Mouse (Mus musculus): ENCODE measurements around the gene Syngr1. TPM values are rescaled to one million over a fixed set of nuclear protein-coding genes. Genes with fewer than 3 reads are reported as not detected.
A peak's percentile ranks its signal among the peaks of the same experiment; 100 is the strongest.

Syngr1 gene
- polyA plus RNA-seq, 1 experiment: 94.8 TPM

DNA sequence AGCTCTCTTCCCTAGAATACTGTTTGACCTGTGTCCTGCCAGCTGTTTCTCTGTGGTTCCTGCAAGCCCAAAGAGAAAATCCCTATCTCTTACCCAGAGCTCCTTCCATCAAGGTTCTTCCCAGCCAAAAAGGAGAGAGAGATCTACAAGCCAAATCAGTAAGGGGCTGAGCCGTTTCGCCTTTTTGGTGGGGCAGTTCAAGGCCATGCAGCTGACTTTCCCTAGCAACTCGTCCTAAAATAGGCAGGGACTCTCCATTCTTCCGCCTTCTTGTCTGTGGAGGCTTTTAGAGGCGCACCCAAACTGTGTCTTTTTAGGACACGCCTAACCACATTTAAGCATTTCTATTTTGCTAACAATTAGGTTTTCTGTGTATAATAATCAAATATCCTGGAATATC is 52.6 kb downstream of the Syngr1 start:
- no peak for DNase-seq
- no peaks in the 10 kb centered on the region for H3K27me3 ChIP-seq (replicated peaks; ENCODE audit: control insufficient read depth, insufficient read depth, low read length)
- no peak overlapping the region for H3K4me3 ChIP-seq (ENCODE audit: insufficient read depth, low read depth, low read length)
- no peaks in the 10 kb centered on the region for H3K4me1 ChIP-seq (ENCODE audit: control insufficient read depth, insufficient read depth, low read length)
- 91% methylated on average over 6 of the region's 6 CpGs for WGBS
- H3K36me3 ChIP-seq (ENCODE audit: control insufficient read depth, insufficient read depth, low read length): no peaks in the 10 kb centered on the region
- H3K27ac ChIP-seq (ENCODE audit: insufficient read depth, low read depth, low read length): no peak overlapping the region
- no peak for TF ChIP-seq CTCF (conservative IDR thresholded peaks at IDR 0.05; ENCODE audit: insufficient read depth, insufficient read length, low read depth, low read length)
- no peak for TF ChIP-seq POLR2A (IDR thresholded peaks at IDR 0.05; ENCODE audit: low read depth, low read length)

DNA sequence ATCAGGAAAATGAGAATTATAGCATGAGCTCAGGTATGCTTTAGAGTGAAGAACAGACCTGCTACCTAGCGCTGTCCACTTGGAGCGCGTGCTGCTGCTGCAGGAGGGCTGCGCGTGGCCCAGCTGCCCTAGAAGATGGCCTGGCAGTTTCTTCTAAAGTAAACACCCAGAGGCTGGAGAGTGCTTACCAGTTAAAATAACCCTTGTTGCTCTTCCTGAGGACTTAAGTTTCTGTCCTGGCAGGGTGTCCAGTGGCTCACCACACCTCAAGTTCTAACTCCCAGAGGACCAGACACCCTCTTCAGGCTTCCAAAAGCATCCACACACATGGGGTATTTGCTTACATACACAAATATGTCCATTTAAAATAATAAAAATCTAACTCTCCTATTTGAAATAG is 54.3 kb downstream of the Syngr1 start:
- H3K4me3 ChIP-seq (ENCODE audit: insufficient read depth, low read depth, low read length): no peak overlapping the region
- no peak overlapping the region for H3K27ac ChIP-seq (ENCODE audit: insufficient read depth, low read depth, low read length)
- DNase-seq: no peak
- no peaks in the 10 kb centered on the region for H3K4me1 ChIP-seq (ENCODE audit: control insufficient read depth, insufficient read depth, low read length)
- H3K36me3 ChIP-seq (ENCODE audit: control insufficient read depth, insufficient read depth, low read length): no peaks in the 10 kb centered on the region
- 92% methylated on average over 5 of the region's 5 CpGs for WGBS
- TF ChIP-seq POLR2A (IDR thresholded peaks at IDR 0.05; ENCODE audit: low read depth, low read length) (no peak), CTCF (conservative IDR thresholded peaks at IDR 0.05; ENCODE audit: insufficient read depth, insufficient read length, low read depth, low read length) (no peak)
- no peaks in the 10 kb centered on the region for H3K27me3 ChIP-seq (replicated peaks; ENCODE audit: control insufficient read depth, insufficient read depth, low read length)

DNA sequence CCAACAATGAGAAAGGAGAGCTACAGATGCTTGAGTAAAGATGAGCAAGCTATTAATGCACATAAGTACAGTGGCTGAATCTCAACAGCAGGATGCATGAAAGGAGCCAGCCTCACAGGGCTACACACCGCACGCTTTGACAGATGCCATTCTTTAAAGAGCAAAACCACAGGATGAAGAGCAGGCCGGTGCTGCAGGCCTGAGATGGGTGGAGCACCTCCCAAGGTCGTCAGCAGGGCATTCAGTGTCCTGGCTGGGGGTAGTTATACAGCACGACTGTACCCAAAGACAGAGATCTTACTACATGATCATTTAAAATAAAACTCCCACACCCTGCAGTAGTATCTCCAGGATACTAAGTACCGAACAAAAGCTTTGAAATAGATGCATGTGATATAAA is 55.0 kb downstream of the Syngr1 start:
- no peak overlapping the region for H3K27ac ChIP-seq (ENCODE audit: insufficient read depth, low read depth, low read length)
- WGBS: 63% methylated on average over 6 of the region's 6 CpGs
- no peak overlapping the region for H3K4me3 ChIP-seq (ENCODE audit: insufficient read depth, low read depth, low read length)

DNA sequence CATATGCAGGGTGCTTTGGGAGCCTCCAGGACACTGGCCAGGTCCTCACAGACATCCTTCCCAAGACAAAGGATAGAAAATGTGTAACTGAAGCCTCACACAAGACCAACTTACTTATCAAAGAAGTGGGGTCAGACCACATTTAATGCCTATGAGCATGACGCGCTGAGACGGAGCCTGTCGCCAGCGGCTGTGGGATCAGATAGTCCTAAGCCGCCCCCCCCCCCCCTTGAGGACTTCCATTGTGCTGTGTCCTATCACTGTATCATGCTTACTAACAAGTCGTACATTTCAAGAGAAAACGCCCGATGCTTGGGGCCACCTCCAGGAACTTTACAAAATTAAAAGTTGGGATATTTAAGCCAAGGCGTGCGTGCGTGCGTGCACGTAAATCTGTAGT is 56.0 kb downstream of the Syngr1 start:
- no peaks in the 10 kb centered on the region for H3K27me3 ChIP-seq (replicated peaks; ENCODE audit: control insufficient read depth, insufficient read depth, low read length)
- H3K4me1 ChIP-seq (ENCODE audit: control insufficient read depth, insufficient read depth, low read length): no peaks in the 10 kb centered on the region
- H3K27ac ChIP-seq (ENCODE audit: insufficient read depth, low read depth, low read length): no peak overlapping the region
- TF ChIP-seq POLR2A (IDR thresholded peaks at IDR 0.05; ENCODE audit: low read depth, low read length): no peak
- no peak for TF ChIP-seq CTCF (conservative IDR thresholded peaks at IDR 0.05; ENCODE audit: insufficient read depth, insufficient read length, low read depth, low read length)
- no peaks in the 10 kb centered on the region for H3K36me3 ChIP-seq (ENCODE audit: control insufficient read depth, insufficient read depth, low read length)
- H3K4me3 ChIP-seq (ENCODE audit: insufficient read depth, low read depth, low read length): no peak overlapping the region
- DNase-seq: no peak
- WGBS: 83% methylated on average over 14 of the region's 14 CpGs

More for the DNA sequence above, 55.0 kb downstream of the Syngr1 start:
- H3K4me1 ChIP-seq (ENCODE audit: control insufficient read depth, insufficient read depth, low read length): no peaks in the 10 kb centered on the region
- no peaks in the 10 kb centered on the region for H3K36me3 ChIP-seq (ENCODE audit: control insufficient read depth, insufficient read depth, low read length)
- TF ChIP-seq POLR2A (IDR thresholded peaks at IDR 0.05; ENCODE audit: low read depth, low read length): no peak
- TF ChIP-seq CTCF (conservative IDR thresholded peaks at IDR 0.05; ENCODE audit: insufficient read depth, insufficient read length, low read depth, low read length): no peak
- H3K27me3 ChIP-seq (replicated peaks; ENCODE audit: control insufficient read depth, insufficient read depth, low read length): no peaks in the 10 kb centered on the region
- no peak for DNase-seq

DNA sequence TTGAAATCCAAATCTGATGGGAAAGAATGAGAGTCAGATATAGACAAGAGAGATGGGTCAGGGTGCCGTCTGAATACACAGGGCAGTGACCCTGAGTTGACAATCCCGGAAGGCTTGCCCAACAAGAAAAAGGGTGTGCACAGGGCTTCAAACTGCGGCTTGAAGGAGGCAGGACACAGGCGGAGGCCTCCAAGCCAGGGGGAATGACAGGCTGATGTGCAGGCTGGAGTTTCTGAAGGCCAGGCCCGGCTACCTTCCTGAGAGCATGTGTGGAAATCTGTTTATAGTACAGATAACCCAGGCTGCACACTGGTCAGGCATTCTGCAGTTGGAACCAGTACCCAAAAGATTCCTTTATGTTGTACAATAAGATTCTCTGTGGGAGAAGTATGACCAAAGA is 56.4 kb downstream of the Syngr1 start:
- Histone ChIP-seq H3K4me3 (ENCODE audit: insufficient read depth, low read depth, low read length) (no peak overlapping the region), H3K4me1 (ENCODE audit: control insufficient read depth, insufficient read depth, low read length) (no peaks in the 10 kb centered on the region), H3K36me3 (ENCODE audit: control insufficient read depth, insufficient read depth, low read length) (no peaks in the 10 kb centered on the region), H3K27me3 (replicated peaks; ENCODE audit: control insufficient read depth, insufficient read depth, low read length) (no peaks in the 10 kb centered on the region), H3K27ac (ENCODE audit: insufficient read depth, low read depth, low read length) (no peak overlapping the region)
- 64% methylated on average over 5 of the region's 5 CpGs for WGBS
- DNase-seq: no peak
- no peak for TF ChIP-seq CTCF (conservative IDR thresholded peaks at IDR 0.05; ENCODE audit: insufficient read depth, insufficient read length, low read depth, low read length)
- no peak for TF ChIP-seq POLR2A (IDR thresholded peaks at IDR 0.05; ENCODE audit: low read depth, low read length)

DNA sequence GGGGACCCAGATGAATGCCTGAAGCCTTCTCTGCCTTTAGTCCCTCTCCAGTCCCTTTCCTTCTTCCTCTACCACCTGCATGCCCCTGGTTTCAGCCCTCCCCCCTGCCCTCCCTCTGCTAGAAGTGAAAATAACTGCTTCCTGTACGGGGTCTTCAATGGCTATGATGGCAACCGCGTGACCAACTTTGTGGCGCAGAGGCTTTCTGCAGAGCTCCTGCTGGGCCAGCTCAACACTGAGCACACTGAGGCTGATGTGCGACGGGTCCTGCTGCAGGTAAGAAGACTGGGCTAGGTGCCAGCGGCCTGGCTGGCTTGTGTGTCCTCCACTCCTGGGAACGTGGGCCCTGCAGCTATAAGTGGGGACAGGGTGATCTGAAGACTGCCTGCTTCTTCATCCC is 57.4 kb downstream of the Syngr1 start:
- WGBS: 76% methylated on average over 8 of the region's 8 CpGs
- TF ChIP-seq POLR2A (IDR thresholded peaks at IDR 0.05; ENCODE audit: low read depth, low read length): no peak
- TF ChIP-seq CTCF (conservative IDR thresholded peaks at IDR 0.05; ENCODE audit: insufficient read depth, insufficient read length, low read depth, low read length): no peak
- Histone ChIP-seq H3K36me3 (ENCODE audit: control insufficient read depth, insufficient read depth, low read length) (no peaks in the 10 kb centered on the region), H3K4me1 (ENCODE audit: control insufficient read depth, insufficient read depth, low read length) (no peaks in the 10 kb centered on the region), H3K27ac (ENCODE audit: insufficient read depth, low read depth, low read length) (no peak overlapping the region), H3K4me3 (ENCODE audit: insufficient read depth, low read depth, low read length) (peak overlapping the region; percentile 36; the same call in 1 of the 2 replicates), H3K27me3 (replicated peaks; ENCODE audit: control insufficient read depth, insufficient read depth, low read length) (no peaks in the 10 kb centered on the region)
- no peak for DNase-seq

DNA sequence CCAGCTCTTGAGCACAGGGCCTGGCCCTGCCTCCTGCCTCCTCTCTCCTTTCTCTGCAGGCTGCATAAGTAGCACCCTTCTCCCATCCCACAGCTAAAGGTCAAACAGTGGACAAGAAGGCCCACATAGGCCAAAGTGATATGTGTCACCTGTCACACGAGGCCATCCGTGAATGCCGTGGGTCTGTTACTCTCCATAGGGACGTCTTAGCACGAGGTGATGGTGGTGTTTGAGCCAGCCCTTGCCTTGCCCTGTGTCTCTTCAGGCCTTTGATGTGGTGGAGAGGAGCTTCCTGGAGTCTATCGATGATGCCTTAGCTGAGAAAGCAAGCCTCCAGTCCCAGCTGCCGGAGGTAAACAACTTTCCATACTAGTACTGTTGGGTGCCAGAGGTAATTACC is 58.4 kb downstream of the Syngr1 start:
- Histone ChIP-seq H3K27ac (ENCODE audit: insufficient read depth, low read depth, low read length) (no peak overlapping the region), H3K36me3 (ENCODE audit: control insufficient read depth, insufficient read depth, low read length) (no peaks in the 10 kb centered on the region), H3K27me3 (replicated peaks; ENCODE audit: control insufficient read depth, insufficient read depth, low read length) (no peaks in the 10 kb centered on the region), H3K4me3 (ENCODE audit: insufficient read depth, low read depth, low read length) (no peak overlapping the region), H3K4me1 (ENCODE audit: control insufficient read depth, insufficient read depth, low read length) (no peaks in the 10 kb centered on the region)
- TF ChIP-seq POLR2A (IDR thresholded peaks at IDR 0.05; ENCODE audit: low read depth, low read length) (no peak), CTCF (conservative IDR thresholded peaks at IDR 0.05; ENCODE audit: insufficient read depth, insufficient read length, low read depth, low read length) (no peak)
- DNase-seq: no peak
- WGBS: 90% methylated on average over 7 of the region's 7 CpGs

DNA sequence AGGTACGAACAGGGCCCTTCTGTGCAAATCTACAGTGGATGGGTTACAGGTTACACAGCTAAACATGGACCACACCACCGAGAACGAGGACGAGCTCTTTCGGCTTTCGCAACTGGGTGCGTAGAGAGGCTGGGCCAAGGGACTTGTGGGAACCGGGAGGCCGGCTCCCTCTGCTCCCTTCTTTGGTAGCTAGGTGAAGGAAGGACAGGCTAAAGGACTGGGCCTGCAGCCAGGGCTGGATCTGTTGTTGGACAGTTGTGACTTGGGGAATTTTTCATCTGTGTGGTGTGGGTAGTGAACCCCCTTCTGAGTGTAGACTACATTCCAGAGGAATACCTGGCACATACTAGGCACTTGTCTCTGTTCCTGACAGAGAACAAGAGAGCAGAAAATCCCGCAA is 61.5 kb downstream of the Syngr1 start:
- DNase-seq: no peak
- Histone ChIP-seq H3K27ac (ENCODE audit: insufficient read depth, low read depth, low read length) (no peak overlapping the region), H3K27me3 (replicated peaks; ENCODE audit: control insufficient read depth, insufficient read depth, low read length) (no peaks in the 10 kb centered on the region), H3K36me3 (ENCODE audit: control insufficient read depth, insufficient read depth, low read length) (no peaks in the 10 kb centered on the region), H3K4me3 (ENCODE audit: insufficient read depth, low read depth, low read length) (no peak overlapping the region), H3K4me1 (ENCODE audit: control insufficient read depth, insufficient read depth, low read length) (peaks cover 9% of the 10 kb centered on the region; the same call in 1 of the 2 replicates)
- TF ChIP-seq CTCF (conservative IDR thresholded peaks at IDR 0.05; ENCODE audit: insufficient read depth, insufficient read length, low read depth, low read length) (no peak), POLR2A (IDR thresholded peaks at IDR 0.05; ENCODE audit: low read depth, low read length) (no peak)
- 92% methylated on average over 10 of the region's 10 CpGs for WGBS
